Mouse (Mus musculus) Muller cell, postnatal 12 days (primary cell): ENCODE measurements around the gene Irgm2.
"Not testable (repeated sequence)": the region's sequence is repeated elsewhere in the genome, so short reads cannot be mapped to it uniquely, and the experiment has no call there.

ENCODE experiments used
- DNase-seq: peaks from one replicate; pipeline ENCODE4 v3.0.0-alpha.2; 2015; ENCODE audit errors: inconsistent ontology term

The Irgm2 gene

GRCm38 (mm10) chr11:58213673-58214342 is 14.4 kb downstream of the Irgm2 start:
- DNase-seq, result no peak

DNA sequence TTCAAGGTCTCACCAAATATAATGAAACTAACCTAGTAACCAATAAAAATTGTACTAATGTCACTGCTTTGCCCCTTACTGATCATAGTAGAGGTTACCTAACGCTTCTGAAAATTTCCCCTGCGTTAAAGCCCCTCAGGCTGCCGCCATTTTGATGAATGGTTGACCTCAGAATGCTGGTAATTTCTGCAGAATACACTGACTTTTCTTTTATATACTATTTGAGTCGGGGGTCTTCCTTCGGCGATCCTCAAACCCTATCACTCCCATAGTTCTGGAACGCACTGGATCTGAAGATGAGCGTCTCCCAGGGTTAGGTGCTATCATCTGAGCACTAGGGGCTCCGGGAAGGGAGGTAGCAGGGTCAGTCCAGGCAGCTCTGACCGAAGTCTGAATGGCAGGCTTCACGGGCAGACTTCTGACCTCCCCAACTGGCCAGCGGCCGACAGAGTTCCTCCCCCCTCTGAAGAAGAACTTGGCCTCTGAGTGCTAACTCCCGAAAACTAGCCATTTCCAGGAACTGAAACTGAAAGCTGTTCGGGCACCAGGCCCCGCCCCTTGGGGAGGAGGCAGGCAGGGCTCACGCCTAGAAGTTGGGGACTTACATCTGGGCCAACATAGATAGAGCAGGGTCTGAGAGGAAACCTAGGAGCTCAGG is 15.1 kb downstream of the Irgm2 start:
- DNase-seq, result peak; percentile 89

GRCm38 (mm10) chr11:58215049-58215430 is 15.6 kb downstream of the Irgm2 start:
- not testable (repeated sequence) for DNase-seq

GRCm38 (mm10) chr11:58215814-58216213 is 16.4 kb downstream of the Irgm2 start:
- DNase-seq, result no peak

DNA sequence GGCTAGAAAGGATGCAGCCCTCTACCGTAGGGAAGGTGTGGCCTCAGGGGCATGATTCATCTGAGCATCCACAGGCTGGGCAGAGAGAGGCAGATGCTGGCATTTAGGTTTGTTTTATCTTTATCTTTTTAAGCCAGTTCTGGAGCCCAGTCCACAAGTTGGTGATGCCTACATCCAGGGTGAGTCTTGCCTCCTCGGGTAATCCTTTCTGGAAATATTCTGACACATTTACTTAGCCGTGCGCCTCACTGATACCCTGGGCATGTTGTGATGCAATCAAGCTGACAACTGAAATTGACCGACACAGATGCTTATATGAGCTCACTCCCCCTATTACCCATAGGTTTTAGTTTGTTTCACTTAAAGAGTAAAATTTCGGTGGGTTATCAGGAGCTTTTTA is 17.4 kb downstream of the Irgm2 start:
- no peak for DNase-seq

- DNase-seq, result peak; percentile 49
Measured at GRCm38 (mm10) chr11:58223751-58224150, 24.3 kb downstream of the Irgm2 start.

DNA sequence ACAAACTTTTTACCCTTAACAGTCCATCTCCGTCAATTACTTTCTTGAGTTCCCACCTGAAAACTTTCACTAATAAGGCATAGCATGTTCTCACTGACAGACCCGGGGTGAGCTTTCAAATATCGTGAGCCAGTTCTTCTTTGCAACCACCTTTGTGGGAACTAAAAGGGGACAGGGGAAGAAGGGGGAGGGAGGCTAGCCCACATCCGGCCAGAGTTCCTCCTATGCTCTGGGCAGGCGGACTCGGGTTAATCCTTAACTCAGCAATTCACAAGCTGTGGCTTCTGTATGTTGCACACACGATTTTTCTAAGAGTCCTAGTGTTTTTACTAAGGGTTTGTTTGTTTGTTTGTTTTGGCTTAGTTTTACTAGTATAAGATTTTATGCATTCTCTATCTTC is 24.9 kb downstream of the Irgm2 start:
- no peak for DNase-seq

GRCm38 (mm10) chr11:58224872-58225271 is 25.5 kb downstream of the Irgm2 start:
- DNase-seq, result not testable (repeated sequence)

GRCm38 (mm10) chr11:58225655-58226054 is 26.2 kb downstream of the Irgm2 start:
- DNase-seq, result peak; percentile 70

GRCm38 (mm10) chr11:58226425-58226824 is 27.0 kb downstream of the Irgm2 start:
- no peak for DNase-seq

GRCm38 (mm10) chr11:58228021-58228420 is 28.6 kb downstream of the Irgm2 start:
- not testable (repeated sequence) for DNase-seq

- DNase-seq, result no peak
Measured at GRCm38 (mm10) chr11:58230396-58230910, 31.0 kb downstream of the Irgm2 start.

DNA sequence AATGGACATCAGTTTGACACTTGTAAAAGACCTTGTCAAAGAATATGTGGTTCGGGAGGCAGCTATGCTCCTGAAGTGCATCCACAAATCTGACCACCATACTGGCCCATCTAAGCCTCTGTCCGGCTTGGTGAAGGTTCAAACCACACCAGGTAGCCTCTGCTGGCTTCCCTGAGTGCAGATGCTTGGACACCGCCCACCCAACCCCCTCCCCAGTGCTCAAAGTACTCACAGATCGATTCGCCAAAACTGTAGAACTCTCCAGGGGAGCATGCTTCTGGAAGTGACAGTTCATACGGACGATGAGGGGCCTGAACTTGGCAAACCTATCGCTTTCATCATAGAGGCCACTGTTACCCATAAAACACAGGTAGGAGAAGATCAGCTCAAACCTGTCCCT is 31.7 kb downstream of the Irgm2 start:
- DNase-seq, result no peak

DNA sequence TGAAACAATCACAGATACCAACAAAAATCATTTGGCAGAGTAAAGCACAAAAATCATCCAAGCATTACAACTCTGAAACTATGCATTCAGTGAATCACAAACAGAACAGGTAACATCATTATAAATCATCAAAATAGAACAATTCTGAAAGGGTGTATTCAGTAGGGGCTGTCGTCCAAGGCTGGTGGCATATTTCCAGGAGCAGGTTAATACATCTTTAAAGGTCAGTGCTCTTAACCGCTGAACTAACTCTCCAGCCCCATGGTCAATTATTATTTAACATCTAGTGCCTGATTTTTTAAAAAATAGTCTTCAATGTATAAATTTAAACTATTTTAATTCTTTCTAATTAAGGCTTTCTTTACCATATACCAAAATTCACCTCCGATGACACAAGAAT is 35.1 kb downstream of the Irgm2 start:
- DNase-seq, result not testable (repeated sequence)

DNA sequence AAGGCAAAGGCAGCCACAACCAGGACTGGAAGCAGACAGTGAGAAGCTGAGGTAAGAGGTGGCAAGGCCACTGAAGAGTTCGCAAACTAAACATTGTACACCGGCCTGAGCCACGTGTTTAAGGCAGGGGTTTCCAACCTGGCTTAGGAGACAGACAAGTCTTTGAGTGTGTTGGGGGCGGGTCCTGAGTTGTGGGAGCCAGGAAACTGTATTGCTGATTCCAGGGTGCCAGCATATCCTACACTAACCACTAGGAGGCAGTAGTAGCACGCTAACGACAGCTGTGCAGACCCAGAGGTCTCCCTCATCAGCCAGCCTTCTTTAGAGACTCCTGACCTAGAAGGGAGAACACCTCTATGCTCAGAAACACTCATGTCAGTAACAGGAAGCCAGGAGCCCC is 35.7 kb downstream of the Irgm2 start:
- DNase-seq, result no peak

GRCm38 (mm10) chr11:58238840-58239791 is 39.7 kb downstream of the Irgm2 start:
- peak; percentile 75 for DNase-seq

GRCm38 (mm10) chr11:58247294-58247693 is 47.9 kb downstream of the Irgm2 start:
- no peak for DNase-seq

- no peak for DNase-seq
Measured at GRCm38 (mm10) chr11:58249203-58249981, 50.0 kb downstream of the Irgm2 start.

DNA sequence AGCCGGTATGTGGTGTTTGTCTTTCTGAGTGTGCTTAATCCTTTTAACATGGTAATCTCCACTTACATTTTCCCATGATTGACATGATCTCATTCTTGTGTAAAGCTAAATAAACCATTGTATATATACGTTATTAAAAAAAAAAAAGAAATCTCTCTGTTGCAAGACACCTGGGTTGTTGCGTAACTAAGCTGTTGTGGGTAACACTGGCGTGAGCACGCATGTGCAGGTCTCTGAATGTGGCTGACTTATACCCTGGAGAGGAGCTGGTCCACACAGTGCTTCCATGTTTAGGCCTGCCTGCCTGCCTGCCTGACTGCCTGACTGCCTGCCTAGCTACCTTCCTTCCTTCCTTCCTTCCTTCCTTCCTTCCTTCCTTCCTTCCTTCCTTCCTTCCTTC is 51.1 kb downstream of the Irgm2 start:
- no peak for DNase-seq

DNA sequence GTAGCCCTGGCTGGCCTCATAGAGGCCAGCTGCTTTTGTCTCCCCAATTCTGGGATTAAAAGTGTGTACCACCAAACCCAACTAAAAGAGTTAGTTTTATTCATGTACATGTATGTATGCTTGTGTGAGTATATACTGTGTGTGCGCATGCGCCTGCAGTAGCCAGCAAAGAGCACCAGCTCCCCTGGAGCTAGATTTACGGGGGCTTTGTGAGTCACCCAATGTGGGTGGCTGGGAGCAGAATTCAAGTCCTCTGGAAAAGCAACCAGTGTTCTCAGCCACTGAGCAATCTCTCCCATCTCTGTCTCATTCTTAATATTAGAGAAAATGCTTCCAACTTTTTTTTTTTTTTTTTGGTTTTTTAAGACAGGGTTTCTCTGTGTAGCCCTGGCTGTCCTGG is 55.0 kb downstream of the Irgm2 start:
- DNase-seq, result no peak

- DNase-seq, result no peak
Measured at GRCm38 (mm10) chr11:58257816-58258215, 58.4 kb downstream of the Irgm2 start.
